Mouse (Mus musculus) cerebellum, adult 11 months (tissue): ENCODE measurements at regions not wholly inside any gene's neighbourhood (a gene's known extent, or its start where the extent isn't known, plus 50 kb on each side); places are given as distances from the start of the nearest gene placed in this dataset.
A peak's percentile ranks its signal among the peaks of the same experiment; 100 is the strongest.
"Not testable (repeated sequence)": the region's sequence is repeated elsewhere in the genome, so short reads cannot be mapped to it uniquely, and the experiment has no call there.

Experiments used
- DNase-seq: peaks from one replicate; pipeline ENCODE4 v3.0.0; 2022

- DNase-seq: no peak
These were observed 282.3 kb downstream of the Hace1 start for GRCm38 (mm10) chr10:45859909-45860308.

DNA sequence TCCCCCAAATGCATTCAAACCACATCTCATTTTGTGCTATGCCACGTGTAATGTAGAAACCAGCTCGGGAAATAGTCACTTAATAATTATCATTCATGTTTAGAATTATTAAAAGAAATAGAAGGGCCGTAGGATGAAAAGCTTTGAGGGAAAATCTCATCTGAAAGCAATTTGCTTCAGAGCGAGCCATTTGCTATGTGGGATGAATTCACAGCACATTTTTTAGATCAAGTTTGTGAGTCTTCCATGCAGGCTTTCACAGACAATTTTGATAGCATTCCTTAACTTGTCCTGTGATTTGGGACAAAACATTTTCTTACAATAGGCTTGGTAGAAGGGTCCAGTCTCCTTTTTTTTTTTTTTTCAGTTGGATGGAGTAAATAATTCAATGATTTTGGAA, 283.1 kb downstream of the Hace1 start:
- DNase-seq: no peak

DNA sequence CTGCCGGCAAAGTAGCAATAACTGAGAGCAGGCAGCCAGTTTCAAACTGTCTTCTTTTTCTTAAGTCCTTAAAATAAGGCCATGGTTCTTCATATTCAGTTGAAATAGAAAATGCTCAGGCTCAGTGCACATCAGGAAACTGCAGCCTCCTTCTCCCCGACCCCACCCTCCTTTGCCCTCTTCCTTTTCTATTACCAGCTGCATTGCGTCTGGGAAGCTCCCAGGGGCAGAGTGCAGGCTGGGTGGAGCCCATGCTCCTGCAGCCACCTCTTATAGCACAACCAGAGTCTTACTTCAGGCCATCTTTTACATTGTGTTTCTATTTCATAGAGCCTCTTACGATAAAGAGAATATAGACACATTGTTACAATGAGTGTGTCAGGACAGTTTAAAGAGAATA, 288.2 kb downstream of the Hace1 start:
- DNase-seq: no peak

DNA sequence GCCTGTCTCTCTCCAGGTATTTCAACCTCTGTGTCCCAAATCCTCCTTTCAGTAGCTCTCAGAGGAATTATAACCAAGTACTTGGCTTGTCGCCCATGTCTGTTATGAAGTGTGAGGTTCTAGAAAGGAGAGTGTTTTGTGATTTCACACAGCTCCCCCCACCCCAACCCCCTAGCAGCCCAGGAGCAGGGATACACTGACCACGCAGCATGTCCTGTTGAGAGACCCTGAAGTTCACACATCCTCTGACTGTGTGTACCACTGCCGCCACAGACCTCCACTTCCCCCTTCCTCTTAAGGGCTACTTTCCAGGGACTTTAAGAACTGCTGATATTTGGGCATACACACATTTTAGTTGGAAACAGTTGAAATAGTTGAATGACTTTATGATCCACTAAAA, 289.2 kb downstream of the Hace1 start:
- DNase-seq: no peak

GRCm38 (mm10) chr10:45871028-45871427, 293.4 kb downstream of the Hace1 start:
- peak; percentile 17 for DNase-seq

DNA sequence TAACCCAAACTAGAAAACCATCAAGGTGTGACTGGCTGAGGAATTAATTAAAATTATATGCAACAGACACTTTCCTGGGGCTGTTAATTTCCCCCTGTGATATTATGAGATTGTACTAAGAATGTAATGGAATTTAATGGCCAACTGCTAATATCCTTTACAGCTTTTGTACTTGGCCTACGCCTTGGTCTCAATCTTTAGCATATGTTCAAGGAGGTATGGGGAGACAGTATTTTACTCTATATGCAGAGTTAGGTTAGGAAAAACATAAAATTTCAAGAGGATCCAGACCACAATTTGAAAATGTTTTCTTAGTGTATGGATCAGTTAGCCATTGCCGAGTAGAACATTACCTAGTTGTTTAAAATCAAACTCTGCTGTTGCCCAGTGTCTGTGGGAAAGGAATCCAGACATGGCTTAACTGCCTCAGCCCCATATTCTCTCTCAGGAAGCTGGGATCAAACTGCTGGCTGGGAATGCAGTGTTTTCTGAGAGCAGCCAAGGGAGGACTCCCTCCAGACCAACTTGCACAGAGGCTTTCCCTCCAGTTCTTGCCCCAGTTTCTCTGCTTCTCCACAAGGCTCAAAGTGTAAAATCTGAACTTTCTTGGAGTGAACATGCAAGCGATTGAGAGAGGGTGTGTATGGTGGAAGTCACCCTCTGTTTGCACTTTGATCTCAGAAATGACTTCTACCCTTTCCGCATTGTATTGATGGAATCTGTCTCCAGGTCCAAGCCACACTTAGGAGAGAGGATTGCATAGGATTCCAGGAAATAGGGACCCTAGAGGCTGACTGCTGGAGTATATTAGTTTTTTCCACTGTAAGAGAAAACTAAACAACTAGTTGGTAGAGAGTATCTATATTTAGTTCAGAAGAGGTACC, 294.6 kb downstream of the Hace1 start:
- no peak for DNase-seq

DNA sequence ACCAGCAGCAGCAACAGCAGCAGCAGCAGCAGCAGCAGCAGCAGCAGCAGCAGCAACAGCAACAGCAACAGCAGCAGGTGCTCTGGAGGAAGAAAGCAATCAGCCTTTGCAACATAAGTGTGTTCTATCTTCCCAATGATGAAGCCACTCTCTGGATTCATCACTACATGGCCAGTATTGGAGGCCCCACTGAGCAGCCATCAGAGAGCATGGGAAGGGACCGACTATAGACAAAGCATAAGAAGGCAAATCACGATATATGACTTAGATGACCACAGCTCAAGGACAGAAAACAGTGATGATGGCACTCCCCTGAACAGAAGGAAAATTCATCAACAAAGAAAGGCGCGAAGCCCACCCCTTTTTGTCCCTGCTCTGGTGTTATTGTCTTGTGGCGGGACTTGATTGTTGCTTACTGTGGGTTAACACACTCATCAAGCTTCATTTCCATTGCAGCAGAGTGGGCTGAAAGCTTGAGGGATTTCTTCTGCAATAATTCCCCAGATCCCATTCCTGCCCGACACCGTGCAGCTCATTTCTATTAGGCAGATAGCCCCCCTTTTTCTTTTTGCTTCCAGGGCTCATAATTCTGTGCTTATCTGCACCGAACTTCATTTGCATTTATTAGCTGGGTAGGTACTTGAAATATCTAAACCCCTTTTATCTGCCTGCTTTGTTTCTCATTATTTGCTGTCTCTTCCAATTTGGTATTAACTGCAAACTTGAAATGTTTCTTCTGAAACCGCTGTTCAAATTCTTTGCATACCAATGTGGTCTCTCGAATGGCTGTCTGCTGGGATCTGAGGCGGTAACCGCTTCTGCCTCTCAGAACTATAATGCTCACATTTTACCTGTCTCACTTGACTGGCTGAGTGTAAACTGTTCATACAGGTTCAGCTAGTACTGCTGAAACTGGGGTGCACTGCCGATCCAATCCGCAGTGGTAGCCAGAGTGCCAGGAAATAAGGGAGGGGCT, 296.5 kb downstream of the Hace1 start:
- DNase-seq: no peak

DNA sequence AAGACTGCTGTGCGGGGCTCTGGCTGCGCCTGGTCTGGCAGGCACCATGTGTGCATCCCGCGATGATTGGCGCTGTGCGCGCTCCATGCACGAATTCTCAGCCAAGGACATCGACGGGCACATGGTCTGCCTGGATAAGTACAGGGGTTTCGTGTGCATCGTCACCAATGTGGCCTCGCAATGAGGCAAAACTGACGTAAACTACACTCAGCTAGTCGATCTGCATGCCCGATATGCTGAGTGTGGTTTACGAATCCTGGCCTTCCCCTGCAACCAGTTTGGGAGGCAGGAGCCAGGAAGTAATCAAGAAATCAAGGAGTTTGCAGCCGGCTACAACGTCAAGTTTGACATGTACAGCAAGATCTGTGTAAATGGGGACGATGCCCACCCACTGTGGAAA, 297.7 kb downstream of the Hace1 start:
- not testable (repeated sequence) for DNase-seq

- no peak for DNase-seq
These were observed 306.1 kb downstream of the Hace1 start for GRCm38 (mm10) chr10:45883745-45884144.

DNA sequence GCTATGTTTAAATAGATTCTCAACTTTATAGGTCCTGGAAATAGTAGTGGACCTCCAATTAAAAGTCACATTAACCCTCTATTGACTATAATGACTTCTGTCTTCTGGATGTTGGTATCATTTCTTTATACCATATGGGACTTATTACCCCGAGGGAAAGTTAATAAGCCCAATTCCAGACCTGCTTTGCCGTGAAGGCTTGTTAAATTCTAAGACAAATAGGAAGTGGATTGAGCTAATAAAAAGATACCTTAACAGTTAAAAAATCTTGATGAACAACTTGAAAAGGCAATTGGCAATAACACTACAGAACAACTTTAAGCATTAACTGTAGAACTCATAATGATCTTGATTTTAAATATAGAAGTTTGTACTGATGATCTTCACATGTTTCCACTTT, 309.0 kb downstream of the Hace1 start:
- DNase-seq: no peak

DNA sequence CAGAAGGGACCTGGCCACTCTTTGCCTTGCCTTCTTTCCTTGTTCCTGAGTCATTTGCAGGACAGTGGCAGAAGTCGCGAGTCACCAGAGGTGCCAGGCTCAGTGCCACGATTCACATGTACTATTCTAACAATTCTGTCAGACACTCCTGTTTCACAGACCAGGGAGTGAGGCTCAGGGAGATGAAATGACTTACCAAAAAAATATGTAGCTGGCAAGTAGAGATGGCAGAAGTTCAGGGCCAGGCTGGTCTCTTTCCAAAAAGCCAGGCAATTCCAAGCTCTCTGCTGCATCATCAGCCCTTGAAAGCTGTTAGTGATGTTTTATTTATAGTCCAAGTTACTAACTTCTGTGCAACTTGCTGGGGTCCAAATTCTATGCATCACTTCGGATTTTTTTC, 311.2 kb downstream of the Hace1 start:
- no peak for DNase-seq

DNA sequence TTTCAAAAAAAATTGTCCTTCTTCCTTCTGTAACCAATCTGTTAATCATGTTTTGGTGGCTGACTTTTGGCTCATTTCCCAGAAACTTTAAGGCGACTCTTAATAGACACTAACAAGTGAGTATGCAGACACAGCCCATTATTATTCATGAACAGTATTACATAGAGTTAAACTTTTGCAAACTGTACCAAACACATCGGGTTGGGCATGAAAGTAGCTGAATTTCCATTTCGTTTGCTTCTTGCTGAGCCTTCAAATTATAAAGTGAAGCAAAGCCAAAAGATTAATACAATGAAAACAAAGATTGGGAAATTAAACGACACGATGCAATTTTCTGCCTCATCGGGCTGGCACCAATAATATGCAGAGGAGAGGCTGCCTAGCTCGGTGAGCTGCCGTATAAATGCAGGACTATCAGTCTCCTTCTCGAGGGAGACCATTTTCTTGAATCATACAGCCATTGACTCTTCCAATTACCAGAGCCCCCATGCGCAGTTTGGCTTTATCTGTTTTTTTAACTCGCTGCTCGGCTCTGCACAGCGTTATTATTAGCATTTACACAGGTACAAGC, 311.8 kb downstream of the Hace1 start:
- no peak for DNase-seq

GRCm38 (mm10) chr10:45890088-45890626, 312.5 kb downstream of the Hace1 start:
- DNase-seq: no peak

- DNase-seq: no peak
These were observed 314.8 kb downstream of the Hace1 start for GRCm38 (mm10) chr10:45892464-45892863.

- DNase-seq: no peak
These were observed 316.5 kb downstream of the Hace1 start for GRCm38 (mm10) chr10:45893894-45894831.

DNA sequence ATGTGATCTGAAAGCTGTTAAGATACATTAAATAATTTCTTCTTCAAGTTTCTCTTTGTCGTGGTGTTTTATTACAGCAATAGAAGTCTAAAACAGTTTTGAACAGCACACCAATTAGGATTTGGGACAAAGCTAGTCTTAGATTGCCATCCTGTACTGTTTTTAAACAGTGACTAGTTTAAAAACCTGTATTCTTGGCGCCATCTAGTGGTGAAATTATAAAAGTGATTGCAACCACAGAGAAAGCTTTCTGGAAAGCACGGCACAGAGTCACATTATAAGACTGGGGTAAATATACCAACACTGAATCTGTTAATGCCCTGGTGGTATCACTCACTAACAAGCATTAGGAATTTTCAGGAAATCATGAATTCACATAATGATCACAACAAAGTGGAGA, 339.3 kb downstream of the Hace1 start:
- DNase-seq: no peak

DNA sequence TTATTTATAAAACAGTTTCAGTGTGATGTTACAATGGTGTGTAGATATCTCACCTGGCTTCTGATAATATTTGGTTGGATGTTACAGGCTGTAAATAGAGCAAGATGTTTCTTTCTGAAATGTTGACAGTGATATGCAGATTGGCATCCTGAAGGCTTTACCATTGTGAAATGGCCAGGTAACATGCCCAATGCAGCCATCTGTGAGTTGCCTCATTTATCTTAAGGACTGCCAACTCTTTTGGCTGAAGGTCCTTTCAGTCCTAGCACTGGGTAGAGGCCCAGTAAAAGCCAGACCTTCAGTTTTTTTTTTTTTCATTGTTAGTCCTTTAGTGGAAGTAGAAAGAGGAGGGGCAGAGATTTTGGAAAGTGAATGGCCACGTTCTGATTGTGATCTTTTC, 348.1 kb downstream of the Hace1 start:
- DNase-seq: no peak

GRCm38 (mm10) chr10:45933631-45934310, 356.1 kb downstream of the Hace1 start:
- no peak for DNase-seq

DNA sequence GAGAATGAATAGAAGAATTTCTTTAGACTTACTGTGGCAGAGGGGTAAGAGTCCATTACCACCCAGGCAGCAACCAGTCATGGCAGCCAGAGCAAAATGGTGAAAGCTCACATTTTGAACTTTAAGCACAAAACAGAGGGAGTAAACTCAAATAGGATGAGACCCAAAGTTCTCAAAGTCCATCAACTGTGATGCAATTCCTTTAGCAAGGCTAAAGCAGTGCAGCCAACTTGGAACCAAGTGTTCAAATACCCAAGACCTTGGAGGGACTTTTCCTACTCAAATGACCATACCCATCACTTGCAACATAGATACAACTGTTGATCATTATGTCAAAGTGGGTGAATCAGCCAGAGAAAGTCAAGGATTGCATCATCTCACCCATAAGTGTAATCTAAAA, 380.1 kb downstream of the Hace1 start:
- DNase-seq: no peak

GRCm38 (mm10) chr10:45972240-45972639, 394.6 kb downstream of the Hace1 start:
- DNase-seq: no peak

DNA sequence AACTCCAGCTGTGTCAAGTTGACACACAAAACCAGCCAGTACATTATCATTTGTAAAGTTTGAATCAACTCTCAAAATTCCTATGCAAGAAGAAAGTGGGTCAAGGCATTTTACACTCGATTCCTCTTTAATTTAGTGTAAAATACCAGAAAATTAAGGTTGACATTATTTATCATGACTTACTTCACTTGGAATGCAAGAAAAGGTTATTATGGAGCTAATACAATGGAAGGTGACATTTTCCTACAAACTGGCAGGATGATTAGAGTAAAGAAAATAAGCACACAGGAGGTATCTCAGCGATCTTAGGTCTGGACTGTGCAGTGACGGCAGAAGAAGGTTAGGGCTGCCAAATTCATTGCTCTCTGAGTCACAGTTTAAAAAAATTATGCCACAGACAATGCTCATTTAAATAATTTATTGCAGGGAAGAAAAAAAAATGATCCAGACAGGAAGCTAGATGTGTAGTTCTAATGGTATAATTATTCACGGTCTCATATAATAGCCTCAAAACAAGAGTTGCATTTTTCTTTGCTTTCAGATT, 405.2 kb downstream of the Hace1 start:
- no peak for DNase-seq
